Mouse (Mus musculus): ENCODE measurements at regions not wholly inside any gene's neighbourhood (a gene's known extent, or its start where the extent isn't known, plus 50 kb on each side); places are given as distances from the start of the nearest gene placed in this dataset.

DNA sequence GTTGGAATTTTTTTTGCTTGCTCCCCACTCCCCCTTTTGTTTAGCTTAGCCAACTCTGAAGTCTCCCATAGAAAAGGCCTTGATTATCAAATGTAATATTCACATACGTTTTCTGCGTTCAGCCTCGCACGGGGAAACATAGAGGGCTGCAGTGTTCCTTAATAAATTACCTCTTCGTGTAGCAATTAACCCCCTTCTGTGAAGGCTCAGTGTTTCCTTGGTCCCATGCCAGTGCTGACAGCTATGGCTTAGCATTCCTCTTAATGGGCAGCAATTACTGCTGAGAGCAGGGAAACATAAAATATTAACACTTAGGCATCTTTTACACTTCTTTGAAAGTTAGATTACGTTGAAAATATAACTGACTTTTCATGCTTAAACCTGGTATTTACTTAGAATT lies 282.9 kb downstream of the Lyplal1 start:
- DNase-seq (ENCODE audit: low spot score in 2 of 2): no peak

DNA sequence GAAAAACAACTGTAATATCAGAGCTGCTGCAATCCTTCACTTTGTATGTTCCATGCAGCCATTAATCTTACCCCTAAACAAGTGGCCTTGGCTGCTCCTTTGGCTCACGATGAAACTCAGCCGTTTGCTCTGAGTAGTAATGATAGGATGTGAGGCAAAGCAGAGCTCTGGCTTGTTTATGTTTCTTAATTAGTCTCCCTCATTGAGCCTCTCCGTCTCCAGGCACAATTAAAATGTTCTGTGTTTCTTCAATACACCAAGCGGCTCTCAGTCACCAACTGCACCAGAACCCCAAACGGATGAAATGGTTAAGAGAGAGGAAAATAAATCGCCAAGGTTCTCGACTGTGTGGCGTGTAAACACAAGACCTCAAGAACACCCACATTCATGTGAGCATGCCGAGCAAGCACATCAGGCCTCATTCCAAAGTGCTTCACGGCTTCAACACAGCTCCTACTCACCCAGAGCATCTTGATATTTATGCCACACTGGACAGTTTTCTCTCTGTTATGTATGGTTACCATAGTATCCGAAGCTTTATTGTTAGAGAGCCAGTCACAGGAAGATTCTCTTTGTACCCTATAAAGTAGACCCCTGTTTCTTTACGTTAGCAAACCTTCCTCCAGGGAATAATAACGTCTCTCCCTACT lies 280.4 kb downstream of the Lyplal1 start:
- no peak for DNase-seq (ENCODE audit: low spot score in 2 of 2)

DNA sequence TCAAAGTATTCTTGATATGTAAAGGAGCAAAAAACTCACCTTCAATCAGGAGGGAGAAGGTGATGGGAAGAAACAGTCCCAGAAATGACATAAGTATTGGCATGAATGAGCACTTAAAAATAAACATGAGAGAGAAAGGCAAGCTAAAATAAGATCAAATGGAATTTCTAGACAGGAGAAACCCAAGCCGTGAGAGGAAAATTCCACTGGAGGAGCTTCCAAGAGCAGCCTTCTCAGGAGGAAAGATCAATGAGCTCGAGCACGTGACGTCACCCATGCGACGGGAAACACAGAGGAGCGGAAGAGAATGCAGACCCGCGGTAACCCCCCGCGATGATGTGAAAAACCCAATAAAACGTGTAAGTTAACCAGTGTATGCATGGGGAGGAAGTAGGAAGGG lies 274.6 kb downstream of the Lyplal1 start:
- no peak for DNase-seq (ENCODE audit: low spot score in 2 of 2)

- DNase-seq (ENCODE audit: low spot score in 2 of 2): no peak
Observed at GRCm38 (mm10) chr1:185847161-185847560, 269.9 kb downstream of the Lyplal1 start.

DNA sequence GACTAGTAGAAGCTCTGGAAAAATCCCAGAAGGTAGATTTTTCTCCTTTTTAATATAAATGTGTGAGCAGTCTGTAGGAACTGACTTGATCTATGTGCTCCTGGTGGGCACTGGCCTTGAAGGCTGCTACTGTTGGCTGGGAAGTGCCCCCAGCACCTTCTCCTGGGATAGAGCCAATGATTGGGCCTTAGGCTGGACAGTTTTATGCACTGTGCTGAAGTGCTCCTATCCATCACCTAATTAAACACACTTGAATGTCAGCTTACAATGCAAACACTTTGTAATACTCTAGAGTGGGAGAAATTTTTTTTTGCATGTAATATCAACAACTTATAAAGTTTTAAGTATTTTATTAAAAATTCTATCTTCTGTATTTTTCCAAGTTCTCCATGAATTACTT lies 266.5 kb downstream of the Lyplal1 start:
- DNase-seq (ENCODE audit: low spot score in 2 of 2): no peak

GRCm38 (mm10) chr1:185851262-185851893 lies 265.7 kb downstream of the Lyplal1 start:
- no peak for DNase-seq (ENCODE audit: low spot score in 2 of 2)

- no peak for DNase-seq (ENCODE audit: low spot score in 2 of 2)
Observed at GRCm38 (mm10) chr1:185861692-185862091, 255.4 kb downstream of the Lyplal1 start.

- no peak for DNase-seq (ENCODE audit: low spot score in 2 of 2)
Observed at GRCm38 (mm10) chr1:185865945-185866344, 251.2 kb downstream of the Lyplal1 start.

GRCm38 (mm10) chr1:185866612-185867011 lies 250.5 kb downstream of the Lyplal1 start:
- DNase-seq (ENCODE audit: low spot score in 2 of 2): no peak

DNA sequence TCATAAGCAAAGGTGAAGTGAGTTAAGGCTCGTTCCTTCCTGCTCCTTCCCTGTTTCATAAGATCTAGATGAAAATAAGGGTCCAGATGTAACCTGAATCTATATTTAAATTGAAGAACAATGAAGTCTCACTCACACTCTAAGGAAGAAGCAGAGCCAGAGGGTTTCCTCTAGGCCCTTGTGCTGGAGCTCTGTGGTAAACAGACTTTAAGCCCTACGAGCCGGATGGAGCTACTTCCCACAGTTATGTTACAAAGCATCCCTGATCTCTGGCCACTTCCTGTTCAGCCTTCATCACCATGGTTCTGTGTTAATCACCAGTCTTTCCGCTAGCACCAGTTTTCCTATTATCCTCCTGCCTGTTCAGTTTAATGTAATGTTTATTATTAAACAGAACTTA lies 250.1 kb downstream of the Lyplal1 start:
- DNase-seq (ENCODE audit: low spot score in 2 of 2): no peak

DNA sequence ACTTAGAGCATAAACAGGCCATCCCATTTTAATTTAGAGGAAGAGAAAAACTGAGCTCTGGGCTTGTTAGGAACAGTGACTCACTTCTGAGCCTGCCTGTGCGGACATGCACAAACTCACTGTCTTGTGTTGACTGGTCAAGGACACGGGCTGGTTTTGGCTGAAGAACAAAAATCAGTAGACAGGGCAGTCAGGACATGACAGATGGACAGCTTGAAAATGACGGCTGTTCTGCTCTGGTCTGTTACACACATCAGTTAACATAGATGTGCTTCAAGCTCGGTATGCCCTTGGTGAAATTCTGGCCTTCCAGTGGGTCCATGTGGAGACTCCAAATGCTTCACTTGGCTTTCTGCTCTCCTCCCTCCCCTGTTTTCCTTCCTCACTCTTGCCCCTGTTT lies 248.4 kb downstream of the Lyplal1 start:
- no peak for DNase-seq (ENCODE audit: low spot score in 2 of 2)

- DNase-seq (ENCODE audit: low spot score in 2 of 2): no peak
Observed at GRCm38 (mm10) chr1:185887031-185887430, 230.1 kb downstream of the Lyplal1 start.

- DNase-seq (ENCODE audit: low spot score in 2 of 2): no peak
Observed at GRCm38 (mm10) chr1:185891814-185892213, 225.3 kb downstream of the Lyplal1 start.

DNA sequence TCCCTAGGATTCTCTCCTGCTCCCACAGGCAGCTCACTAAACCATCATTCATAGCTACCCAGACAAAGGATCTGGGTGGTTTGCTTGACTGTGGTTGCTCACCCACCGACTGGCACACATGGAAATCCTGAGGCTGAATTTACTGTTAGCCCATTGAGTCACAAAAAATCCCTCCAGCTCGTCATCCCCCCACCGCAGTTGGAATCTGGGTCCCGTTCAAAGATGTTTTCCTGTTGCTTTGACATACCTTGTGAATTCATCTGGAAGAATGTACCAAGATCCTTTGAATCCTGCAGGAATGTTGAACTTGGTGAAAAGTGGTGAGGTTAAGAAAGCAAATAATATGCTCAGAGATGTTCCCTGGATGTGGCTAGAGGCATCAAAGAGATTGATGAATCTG lies 223.7 kb downstream of the Lyplal1 start:
- no peak for DNase-seq (ENCODE audit: low spot score in 2 of 2)

DNA sequence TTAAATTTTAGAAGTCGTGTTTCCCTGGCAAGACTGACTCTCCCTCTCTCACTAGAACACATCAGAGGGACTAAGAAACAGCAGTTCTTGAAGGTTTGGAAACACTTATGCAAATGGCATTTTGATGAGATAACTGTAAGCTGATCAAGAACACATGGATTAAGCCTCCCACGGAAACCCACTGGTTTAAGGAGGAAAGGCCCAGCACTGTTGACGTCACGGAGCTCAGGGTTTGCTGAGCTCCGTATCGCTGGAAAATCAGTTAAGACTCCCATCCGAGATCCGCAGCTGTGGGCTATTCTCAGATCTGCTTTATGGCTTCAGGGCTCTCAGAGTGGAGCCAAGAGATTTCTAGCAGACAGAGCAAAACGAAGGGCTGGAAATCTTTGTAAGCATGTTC lies 218.6 kb downstream of the Lyplal1 start:
- DNase-seq (ENCODE audit: low spot score in 2 of 2): no peak

- DNase-seq (ENCODE audit: low spot score in 2 of 2): no peak
Observed at GRCm38 (mm10) chr1:185900316-185900715, 216.8 kb downstream of the Lyplal1 start.

DNA sequence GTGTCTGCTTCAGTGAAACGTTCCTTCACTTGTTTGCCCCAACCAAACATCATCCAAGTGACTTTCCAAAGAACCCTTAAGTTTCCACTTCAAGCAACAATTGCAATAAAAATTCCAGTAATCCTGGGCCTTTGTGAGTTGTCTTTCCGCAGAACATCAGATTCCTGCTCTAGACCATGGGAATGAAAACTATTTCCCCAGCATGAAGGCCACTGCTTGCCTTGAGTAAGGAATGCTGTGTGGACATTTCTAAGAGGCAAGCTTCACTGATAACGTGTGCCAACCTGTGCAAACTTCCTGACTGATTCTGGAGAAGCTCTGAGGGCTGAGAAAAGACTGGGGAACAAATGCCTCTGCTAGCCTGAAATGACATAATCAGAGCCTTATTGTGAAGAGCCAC lies 214.7 kb downstream of the Lyplal1 start:
- no peak for DNase-seq (ENCODE audit: low spot score in 2 of 2)

- no peak for DNase-seq (ENCODE audit: low spot score in 2 of 2)
Observed at GRCm38 (mm10) chr1:185905666-185906065, 211.4 kb downstream of the Lyplal1 start.

GRCm38 (mm10) chr1:185915579-185915978 lies 201.5 kb downstream of the Lyplal1 start:
- no peak for DNase-seq (ENCODE audit: low spot score in 2 of 2)

- no peak for DNase-seq (ENCODE audit: low spot score in 2 of 2)
Observed at GRCm38 (mm10) chr1:185918663-185919062, 198.4 kb downstream of the Lyplal1 start.

DNA sequence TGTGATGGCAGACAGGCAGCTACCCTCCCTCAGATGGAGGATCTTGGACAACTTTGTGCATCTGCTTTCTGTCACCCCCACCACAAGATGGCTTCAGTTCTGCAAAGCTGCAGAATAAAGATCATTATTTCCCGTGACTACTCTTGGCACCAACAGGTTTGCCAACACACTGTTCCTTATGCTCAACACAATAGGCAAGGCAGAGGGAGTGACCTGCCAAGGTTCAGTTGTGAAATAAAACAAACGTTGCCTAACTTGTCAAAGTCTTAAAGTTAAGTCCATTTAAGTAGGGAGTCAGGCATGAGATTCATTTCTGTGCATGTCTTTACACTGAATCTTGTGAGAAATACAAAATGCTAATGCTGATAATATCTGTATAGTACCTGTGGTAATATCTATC lies 193.4 kb downstream of the Lyplal1 start:
- DNase-seq (ENCODE audit: low spot score in 2 of 2): no peak

GRCm38 (mm10) chr1:185929000-185929399 lies 188.1 kb downstream of the Lyplal1 start:
- DNase-seq (ENCODE audit: low spot score in 2 of 2): no peak

DNA sequence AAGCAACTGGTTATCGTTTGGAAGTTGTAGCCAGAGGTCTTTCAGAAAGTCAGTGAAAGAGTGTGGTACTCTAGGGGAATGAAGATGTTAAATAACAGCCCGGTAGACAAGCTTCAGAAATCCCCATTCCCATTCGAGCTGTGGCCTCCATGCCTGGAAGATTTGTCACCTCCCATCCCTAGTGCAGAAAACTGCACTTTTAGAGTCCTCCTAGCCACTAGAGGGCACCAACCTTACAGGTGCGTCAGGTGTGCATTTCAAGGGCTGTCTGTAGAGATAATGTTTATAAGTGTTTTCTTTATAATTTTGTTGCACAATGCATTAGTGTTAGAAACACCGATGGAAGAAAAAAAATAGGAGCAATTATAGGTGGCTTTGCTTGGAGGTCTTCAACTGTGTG lies 187.3 kb downstream of the Lyplal1 start:
- DNase-seq (ENCODE audit: low spot score in 2 of 2): no peak

DNA sequence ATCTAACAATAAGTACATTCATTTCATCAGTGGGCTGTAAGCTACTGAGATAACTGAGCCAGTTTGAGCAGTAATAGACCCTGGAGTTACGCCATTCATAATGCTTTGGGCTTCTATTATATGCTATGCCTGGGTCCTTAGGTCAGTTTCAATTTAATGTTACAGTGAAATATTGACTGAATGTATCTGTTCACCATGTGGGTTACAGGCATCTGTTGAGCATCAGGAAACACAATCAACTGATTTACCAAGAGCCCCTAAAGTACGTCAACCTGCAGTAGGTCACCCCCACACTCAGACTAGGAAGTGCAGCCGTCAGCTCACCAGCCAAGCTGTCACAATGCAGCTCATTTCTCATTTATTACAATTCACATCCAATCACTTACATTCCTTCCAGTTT lies 183.5 kb downstream of the Lyplal1 start:
- DNase-seq (ENCODE audit: low spot score in 2 of 2): no peak
